Mouse (Mus musculus): ENCODE data around the gene Pdcd11. TPM values are rescaled to one million over a fixed set of nuclear protein-coding genes. Genes with fewer than 3 reads are reported as not detected.
"Not testable (repeated sequence)": the region's sequence is repeated elsewhere in the genome, so short reads cannot be mapped to it uniquely, and the experiment has no call there.

Gene Pdcd11
- total RNA-seq, 1 experiment from 2014 or later, result 23.4 TPM

GRCm38 (mm10) chr19:47128164-47128563 lies 37.6 kb downstream of the Pdcd11 start:
- DNase-seq, result no peak

- DNase-seq, result no peak
These were observed 38.3 kb downstream of the Pdcd11 start for GRCm38 (mm10) chr19:47128835-47129234.

- peak; percentile 30 for DNase-seq
These were observed 40.1 kb downstream of the Pdcd11 start for GRCm38 (mm10) chr19:47130551-47131125.

- DNase-seq, result no peak
These were observed 42.6 kb downstream of the Pdcd11 start for GRCm38 (mm10) chr19:47133161-47133560.

- DNase-seq, result no peak
These were observed 45.0 kb downstream of the Pdcd11 start for GRCm38 (mm10) chr19:47135568-47135967.

- no peak for DNase-seq
These were observed 45.6 kb downstream of the Pdcd11 start for GRCm38 (mm10) chr19:47136170-47136569.

GRCm38 (mm10) chr19:47137051-47137581 lies 46.5 kb downstream of the Pdcd11 start:
- peak; percentile 65 for DNase-seq

GRCm38 (mm10) chr19:47137771-47138421 lies 47.3 kb downstream of the Pdcd11 start, which contains the start of gene Calhm2:
Gene Calhm2 (minus strand): TSS chr19:47138294.
- DNase-seq, result peak; percentile 74

- DNase-seq, result not testable (repeated sequence)
These were observed 49.0 kb downstream of the Pdcd11 start for GRCm38 (mm10) chr19:47139611-47140010.

GRCm38 (mm10) chr19:47142438-47142837 lies 51.9 kb downstream of the Pdcd11 start:
- no peak for DNase-seq

GRCm38 (mm10) chr19:47144154-47144553 lies 53.6 kb downstream of the Pdcd11 start, which contains the start of gene Calhm1:
Gene Calhm1 (minus strand): TSS chr19:47144254.
- DNase-seq, result no peak

- DNase-seq, result no peak
These were observed 57.8 kb downstream of the Pdcd11 start for GRCm38 (mm10) chr19:47148267-47148847.

- peak; percentile 56 for DNase-seq
These were observed 59.3 kb downstream of the Pdcd11 start for GRCm38 (mm10) chr19:47149854-47150253.

GRCm38 (mm10) chr19:47151332-47152061 lies 60.9 kb downstream of the Pdcd11 start:
- DNase-seq, result no peak

GRCm38 (mm10) chr19:47152062-47152369 lies 61.4 kb downstream of the Pdcd11 start:
- DNase-seq, result no peak

- DNase-seq, result no peak
These were observed 63.2 kb downstream of the Pdcd11 start for GRCm38 (mm10) chr19:47153767-47154166.

GRCm38 (mm10) chr19:47157664-47158063 lies 67.1 kb downstream of the Pdcd11 start, which contains the start of gene Calhm3:
Gene Calhm3 (minus strand): TSS chr19:47157764.
- DNase-seq, result no peak

GRCm38 (mm10) chr19:47161669-47162068 lies 71.1 kb downstream of the Pdcd11 start:
- no peak for DNase-seq

GRCm38 (mm10) chr19:47163176-47163744 lies 72.7 kb downstream of the Pdcd11 start:
- no peak for DNase-seq

- no peak for DNase-seq
These were observed 76.2 kb downstream of the Pdcd11 start for GRCm38 (mm10) chr19:47166758-47167157.

GRCm38 (mm10) chr19:47167617-47168214 lies 77.1 kb downstream of the Pdcd11 start:
- no peak for DNase-seq

- DNase-seq, result peak; percentile 43
These were observed 77.7 kb downstream of the Pdcd11 start for GRCm38 (mm10) chr19:47168223-47168622.

Measured in adrenal gland, postnatal 14 days (tissue).